Mouse (Mus musculus): Measurements from ENCODE around the gene Spaca1. TPM values are rescaled to one million over a fixed set of nuclear protein-coding genes. Genes with fewer than 3 reads are reported as not detected.

Spaca1 gene
- polyA plus RNA-seq (2017; shearing (Covaris generic)), result 13.4 TPM

GRCm38 (mm10) chr4:34049571-34050255 is at the start of gene Spaca1:
Gene Spaca1, minus strand, starts transcription at chr4:34050191.

Other genes with a start within 250 kb of the Spaca1 start
- 0.04 TPM for gene Cnr1, start 125.6 kb downstream of the Spaca1 start, polyA plus RNA-seq (2017; shearing (Covaris generic))